1 mouse cellular context compared by ENCODE assay signal in genomic region chr11:101946525-101946924, GRCm38 (mm10).
A peak's percentile ranks its signal among the peaks of the same experiment; 100 is the strongest.
TF ChIP-seq lines count a peak whose summit lies in the region.

No protein-coding gene starts in this region.

TF ChIP-seq in CH12.LX, 34 proteins besides CTCF, POLR2A, EP300 and RAD21 (continued from another document):
- no peak for TF ChIP-seq KAT2A (IDR thresholded peaks at IDR 0.05; ENCODE audit: insufficient replicate concordance, low read length)
- no peak for TF ChIP-seq HCFC1 (IDR thresholded peaks at IDR 0.05; ENCODE audit: low read depth, low read length)
- peak; percentile 10; the same call in 1 of the 2 replicates for TF ChIP-seq SMC3 (IDR thresholded peaks at IDR 0.05; ENCODE audit: low read depth, low read length)
- TF ChIP-seq ZMIZ1 (IDR thresholded peaks at IDR 0.05; ENCODE audit: low read depth, low read length) = no peak
- TF ChIP-seq TBP (conservative IDR thresholded peaks at IDR 0.05; ENCODE audit: low read depth, low read length) = no peak
- TF ChIP-seq MAX (IDR thresholded peaks at IDR 0.05; ENCODE audit: low read length) = no peak
